Mouse (Mus musculus): Measurements from ENCODE around the gene Grm7. TPM values are rescaled to one million over a fixed set of nuclear protein-coding genes. Genes with fewer than 3 reads are reported as not detected.

Grm7 gene
- polyA plus RNA-seq, 1 experiment from 2014 or later: 4.4 TPM

GRCm38 (mm10) chr6:111221083-111221729 is 575.8 kb downstream of the Grm7 start:
- Histone ChIP-seq H3K4me3 (no peak overlapping the region), H3K27ac (no peak overlapping the region), H3K36me3 (no peaks in the 10 kb centered on the region), H3K9ac (no peak overlapping the region), H3K4me1 (no peaks in the 10 kb centered on the region), H3K4me2 (no peak overlapping the region), H3K27me3 (no peaks in the 10 kb centered on the region), H3K9me3 (no peaks in the 10 kb centered on the region)
- 74% methylated on average over 6 of the region's 6 CpGs for WGBS
- ATAC-seq (ENCODE audit: insufficient number of reproducible peaks, insufficient read depth, low FRiP score, low TSS enrichment, low read depth): no peak

- 72% methylated on average over 5 of the region's 5 CpGs for WGBS
- ATAC-seq (ENCODE audit: insufficient number of reproducible peaks, insufficient read depth, low FRiP score, low TSS enrichment, low read depth): no peak
- Histone ChIP-seq H3K4me1 (peaks cover 13% of the 10 kb centered on the region; the same call in 1 of the 2 replicates), H3K4me2 (no peak overlapping the region), H3K27me3 (no peaks in the 10 kb centered on the region), H3K36me3 (no peaks in the 10 kb centered on the region), H3K9ac (no peak overlapping the region), H3K27ac (no peak overlapping the region), H3K4me3 (no peak overlapping the region), H3K9me3 (no peaks in the 10 kb centered on the region)
Measured at GRCm38 (mm10) chr6:111255215-111255614, 609.8 kb downstream of the Grm7 start.

- no peaks in the 10 kb centered on the region for H3K9me3 ChIP-seq
- H3K36me3 ChIP-seq: no peaks in the 10 kb centered on the region
- no peak overlapping the region for H3K4me3 ChIP-seq
- H3K4me1 ChIP-seq: peaks cover 13% of the 10 kb centered on the region; the same call in 1 of the 2 replicates
- ATAC-seq (ENCODE audit: insufficient number of reproducible peaks, insufficient read depth, low FRiP score, low TSS enrichment, low read depth): no peak
- H3K4me2 ChIP-seq: no peak overlapping the region
- no peak overlapping the region for H3K9ac ChIP-seq
- WGBS: 49% methylated on average over 3 of the region's 3 CpGs
- H3K27ac ChIP-seq: no peak overlapping the region
- no peaks in the 10 kb centered on the region for H3K27me3 ChIP-seq
Measured at GRCm38 (mm10) chr6:111256939-111257338, 611.6 kb downstream of the Grm7 start.

GRCm38 (mm10) chr6:111258256-111258655 is 612.9 kb downstream of the Grm7 start:
- no peak for ATAC-seq (ENCODE audit: insufficient number of reproducible peaks, insufficient read depth, low FRiP score, low TSS enrichment, low read depth)
- WGBS: 57% methylated on average over 3 of the region's 3 CpGs
- H3K36me3 ChIP-seq: no peaks in the 10 kb centered on the region

GRCm38 (mm10) chr6:111261181-111261580 is 615.8 kb downstream of the Grm7 start:
- H3K9ac ChIP-seq: no peak overlapping the region
- no peak for ATAC-seq (ENCODE audit: insufficient number of reproducible peaks, insufficient read depth, low FRiP score, low TSS enrichment, low read depth)
- H3K36me3 ChIP-seq: no peaks in the 10 kb centered on the region
- H3K27ac ChIP-seq: no peak overlapping the region
- H3K4me2 ChIP-seq: no peak overlapping the region
- H3K4me3 ChIP-seq: no peak overlapping the region
- no peaks in the 10 kb centered on the region for H3K9me3 ChIP-seq
- H3K4me1 ChIP-seq: peaks cover 13% of the 10 kb centered on the region; the same call in 1 of the 2 replicates
- no peaks in the 10 kb centered on the region for H3K27me3 ChIP-seq
- WGBS: 83% methylated on average over 1 of the region's 1 CpGs

More at GRCm38 (mm10) chr6:111258256-111258655, 612.9 kb downstream of the Grm7 start:
- Histone ChIP-seq H3K9me3 (no peaks in the 10 kb centered on the region), H3K9ac (no peak overlapping the region), H3K4me2 (no peak overlapping the region), H3K27me3 (no peaks in the 10 kb centered on the region), H3K4me3 (no peak overlapping the region), H3K4me1 (peaks cover 13% of the 10 kb centered on the region; the same call in 1 of the 2 replicates), H3K27ac (no peak overlapping the region)

GRCm38 (mm10) chr6:111276657-111277056 is 631.3 kb downstream of the Grm7 start:
- WGBS: 65% methylated on average over 4 of the region's 4 CpGs
- no peak overlapping the region for H3K27ac ChIP-seq
- no peak for ATAC-seq (ENCODE audit: insufficient number of reproducible peaks, insufficient read depth, low FRiP score, low TSS enrichment, low read depth)
- no peaks in the 10 kb centered on the region for H3K27me3 ChIP-seq
- H3K4me1 ChIP-seq: no peaks in the 10 kb centered on the region
- no peak overlapping the region for H3K9ac ChIP-seq
- no peak overlapping the region for H3K4me3 ChIP-seq
- H3K9me3 ChIP-seq: no peaks in the 10 kb centered on the region
- no peaks in the 10 kb centered on the region for H3K36me3 ChIP-seq
- H3K4me2 ChIP-seq: no peak overlapping the region

- no peak overlapping the region for H3K4me3 ChIP-seq
- no peak overlapping the region for H3K9ac ChIP-seq
- H3K27ac ChIP-seq: no peak overlapping the region
- H3K27me3 ChIP-seq: no peaks in the 10 kb centered on the region
- H3K9me3 ChIP-seq: no peaks in the 10 kb centered on the region
- no peaks in the 10 kb centered on the region for H3K36me3 ChIP-seq
- H3K4me1 ChIP-seq: no peaks in the 10 kb centered on the region
- no peak overlapping the region for H3K4me2 ChIP-seq
- ATAC-seq (ENCODE audit: insufficient number of reproducible peaks, insufficient read depth, low FRiP score, low TSS enrichment, low read depth): no peak
Measured at GRCm38 (mm10) chr6:111278516-111278915, 633.1 kb downstream of the Grm7 start.

GRCm38 (mm10) chr6:111293505-111294001 is 648.2 kb downstream of the Grm7 start:
- Histone ChIP-seq H3K4me2 (no peak overlapping the region), H3K9ac (no peak overlapping the region), H3K27me3 (no peaks in the 10 kb centered on the region), H3K27ac (no peak overlapping the region), H3K36me3 (no peaks in the 10 kb centered on the region), H3K9me3 (no peaks in the 10 kb centered on the region), H3K4me1 (no peaks in the 10 kb centered on the region), H3K4me3 (no peak overlapping the region)
- WGBS: 57% methylated on average over 5 of the region's 5 CpGs
- no peak for ATAC-seq (ENCODE audit: insufficient number of reproducible peaks, insufficient read depth, low FRiP score, low TSS enrichment, low read depth)

- no peak overlapping the region for H3K9ac ChIP-seq
- no peaks in the 10 kb centered on the region for H3K36me3 ChIP-seq
- H3K27me3 ChIP-seq: no peaks in the 10 kb centered on the region
- H3K4me1 ChIP-seq: no peaks in the 10 kb centered on the region
- H3K27ac ChIP-seq: no peak overlapping the region
- no peaks in the 10 kb centered on the region for H3K9me3 ChIP-seq
- no peak for ATAC-seq (ENCODE audit: insufficient number of reproducible peaks, insufficient read depth, low FRiP score, low TSS enrichment, low read depth)
- no peak overlapping the region for H3K4me3 ChIP-seq
- WGBS: 58% methylated on average over 3 of the region's 3 CpGs
- H3K4me2 ChIP-seq: no peak overlapping the region
Measured at GRCm38 (mm10) chr6:111303912-111304555, 658.7 kb downstream of the Grm7 start.

- Histone ChIP-seq H3K9ac (no peak overlapping the region), H3K27me3 (no peaks in the 10 kb centered on the region), H3K4me3 (no peak overlapping the region), H3K4me2 (no peak overlapping the region), H3K27ac (no peak overlapping the region), H3K4me1 (no peaks in the 10 kb centered on the region), H3K9me3 (no peaks in the 10 kb centered on the region), H3K36me3 (no peaks in the 10 kb centered on the region)
- WGBS: 27% methylated on average over 1 of the region's 1 CpGs
- ATAC-seq (ENCODE audit: insufficient number of reproducible peaks, insufficient read depth, low FRiP score, low TSS enrichment, low read depth): no peak
Measured at GRCm38 (mm10) chr6:111361681-111362080, 716.3 kb downstream of the Grm7 start.

- Histone ChIP-seq H3K27me3 (no peaks in the 10 kb centered on the region), H3K4me1 (peaks cover 23% of the 10 kb centered on the region), H3K27ac (no peak overlapping the region), H3K9ac (no peak overlapping the region), H3K9me3 (no peaks in the 10 kb centered on the region), H3K4me3 (no peak overlapping the region), H3K4me2 (no peak overlapping the region), H3K36me3 (no peaks in the 10 kb centered on the region)
- 88% methylated on average over 3 of the region's 3 CpGs for WGBS
- no peak for ATAC-seq (ENCODE audit: insufficient number of reproducible peaks, insufficient read depth, low FRiP score, low TSS enrichment, low read depth)
Measured at GRCm38 (mm10) chr6:111368111-111368510, 722.7 kb downstream of the Grm7 start.

- peaks cover 23% of the 10 kb centered on the region for H3K4me1 ChIP-seq
- H3K9ac ChIP-seq: no peak overlapping the region
- no peak overlapping the region for H3K27ac ChIP-seq
- H3K27me3 ChIP-seq: no peaks in the 10 kb centered on the region
- H3K4me2 ChIP-seq: no peak overlapping the region
- no peaks in the 10 kb centered on the region for H3K9me3 ChIP-seq
- WGBS: 60% methylated on average over 3 of the region's 3 CpGs
- no peak overlapping the region for H3K4me3 ChIP-seq
- ATAC-seq (ENCODE audit: insufficient number of reproducible peaks, insufficient read depth, low FRiP score, low TSS enrichment, low read depth): no peak
- no peaks in the 10 kb centered on the region for H3K36me3 ChIP-seq
Measured at GRCm38 (mm10) chr6:111368551-111368950, 723.2 kb downstream of the Grm7 start.

Data from embryonic facial prominence, embryonic 13.5 days (tissue).